Mouse (Mus musculus) spleen, adult 18-20 months (tissue): ENCODE measurements at regions not wholly inside any gene's neighbourhood (a gene's known extent, or its start where the extent isn't known, plus 50 kb on each side); places are given as distances from the start of the nearest gene placed in this dataset.

Experiments used
- DNase-seq, 2 experiments: peaks; one replicate each; pipeline ENCODE4 v3.0.0; 2022; ENCODE audit warnings: mixed read lengths in 2 of 2

- DNase-seq, result peak; percentile 22 to 64
Observed at GRCm38 (mm10) chr6:116767738-116768522, 51.2 kb upstream of the Tmem72 start.

- DNase-seq, result peak in 1 of 2 experiments; percentile 21
Observed at GRCm38 (mm10) chr6:116774954-116775675, 58.4 kb upstream of the Tmem72 start.

GRCm38 (mm10) chr6:116786553-116787335, 70.0 kb upstream of the Tmem72 start:
- DNase-seq, result no peak

- DNase-seq, result no peak
Observed at GRCm38 (mm10) chr6:116793321-116793960, 76.7 kb upstream of the Tmem72 start.

- DNase-seq, result no peak
Observed at GRCm38 (mm10) chr6:116793961-116794336, 77.2 kb upstream of the Tmem72 start.

- DNase-seq, result no peak
Observed at GRCm38 (mm10) chr6:116821215-116821912, 104.7 kb upstream of the Tmem72 start.

GRCm38 (mm10) chr6:116822605-116823004, 105.9 kb upstream of the Tmem72 start:
- no peak for DNase-seq

- DNase-seq, result no peak
Observed at GRCm38 (mm10) chr6:116825628-116826027, 108.9 kb upstream of the Tmem72 start.

- DNase-seq, result no peak
Observed at GRCm38 (mm10) chr6:116829341-116829740, 112.6 kb upstream of the Tmem72 start.

- DNase-seq, result no peak
Observed at GRCm38 (mm10) chr6:116845990-116846862, 129.5 kb upstream of the Tmem72 start.

- no peak for DNase-seq
Observed at GRCm38 (mm10) chr6:116848538-116849093, 131.9 kb upstream of the Tmem72 start.

GRCm38 (mm10) chr6:116854029-116854428, 137.3 kb upstream of the Tmem72 start:
- DNase-seq, result no peak

GRCm38 (mm10) chr6:116856093-116856492, 139.4 kb upstream of the Tmem72 start:
- no peak for DNase-seq

- DNase-seq, result no peak
Observed at GRCm38 (mm10) chr6:116856917-116857491, 140.3 kb upstream of the Tmem72 start.

- DNase-seq, result no peak
Observed at GRCm38 (mm10) chr6:116863130-116863529, 146.4 kb upstream of the Tmem72 start.

GRCm38 (mm10) chr6:116863626-116864025, 146.9 kb upstream of the Tmem72 start:
- DNase-seq, result no peak

GRCm38 (mm10) chr6:116893299-116893698, 176.6 kb upstream of the Tmem72 start:
- DNase-seq, result no peak

GRCm38 (mm10) chr6:116894252-116894651, 177.5 kb upstream of the Tmem72 start:
- no peak for DNase-seq

- no peak for DNase-seq
Observed at GRCm38 (mm10) chr6:116895114-116895513, 178.4 kb upstream of the Tmem72 start.

GRCm38 (mm10) chr6:116896132-116896630, 179.5 kb upstream of the Tmem72 start:
- no peak for DNase-seq
